Mouse (Mus musculus): Measurements from ENCODE around the gene Man2b1. TPM values are rescaled to one million over a fixed set of nuclear protein-coding genes. Genes with fewer than 3 reads are reported as not detected.
"Not testable (repeated sequence)": the region's sequence is repeated elsewhere in the genome, so short reads cannot be mapped to it uniquely, and the experiment has no call there.

Man2b1 gene
- total RNA-seq, 2 experiments from 2014 or later: 36.6 to 38.2 TPM

DNA sequence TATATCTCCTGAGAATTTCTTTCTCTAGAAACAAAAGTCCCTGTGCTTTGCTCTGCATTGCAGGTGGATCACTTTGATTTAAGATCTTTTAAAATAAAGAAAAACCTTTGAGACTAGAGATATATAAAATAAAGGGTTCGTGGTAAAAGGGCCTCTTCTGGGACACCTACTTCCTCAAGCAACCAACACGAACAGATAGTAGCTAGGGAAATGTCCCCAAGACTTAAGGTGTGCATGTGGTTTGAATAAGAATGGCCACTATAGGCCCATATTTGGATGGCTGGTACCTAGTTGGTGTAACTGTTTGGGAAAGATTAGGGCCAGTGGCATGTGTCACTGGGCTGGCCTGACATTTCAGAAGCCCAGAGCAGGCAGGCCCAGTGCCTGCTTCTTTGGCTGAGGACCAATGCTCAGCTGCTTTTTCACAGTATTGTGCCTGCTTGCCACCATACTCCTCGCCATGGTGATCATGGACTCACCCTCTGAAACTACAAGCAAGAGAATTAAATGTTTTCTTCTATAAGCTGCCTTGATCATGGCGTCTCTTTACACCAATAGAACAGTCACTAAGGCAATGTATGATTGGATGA, 17.1 kb downstream of the Man2b1 start:
- no peak for DNase-seq (ENCODE audit: low spot score in 2 of 2)
- intact Hi-C loops (cut with DNase I): no loop called here

DNA sequence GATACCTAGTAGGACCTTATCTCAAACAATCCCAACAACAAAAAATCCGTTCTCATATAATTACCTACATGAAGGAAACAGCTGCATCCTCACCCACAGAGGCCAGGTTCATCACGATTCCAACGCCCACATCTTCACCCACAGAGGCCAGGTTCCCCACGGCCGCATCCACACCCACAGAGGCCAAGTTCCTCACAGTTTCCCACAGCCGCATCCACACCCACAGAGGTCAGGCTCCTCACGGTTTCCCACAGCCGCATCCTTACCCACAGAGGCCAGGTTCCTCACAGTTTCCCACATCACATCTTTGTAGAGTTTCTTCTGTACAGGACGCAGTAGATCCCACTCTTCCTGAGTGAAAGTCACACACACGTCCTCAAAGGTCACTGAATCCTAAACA, 30.2 kb downstream of the Man2b1 start:
- intact Hi-C loops (cut with DNase I): no loop called here
- DNase-seq (ENCODE audit: low spot score in 2 of 2): no peak

DNA sequence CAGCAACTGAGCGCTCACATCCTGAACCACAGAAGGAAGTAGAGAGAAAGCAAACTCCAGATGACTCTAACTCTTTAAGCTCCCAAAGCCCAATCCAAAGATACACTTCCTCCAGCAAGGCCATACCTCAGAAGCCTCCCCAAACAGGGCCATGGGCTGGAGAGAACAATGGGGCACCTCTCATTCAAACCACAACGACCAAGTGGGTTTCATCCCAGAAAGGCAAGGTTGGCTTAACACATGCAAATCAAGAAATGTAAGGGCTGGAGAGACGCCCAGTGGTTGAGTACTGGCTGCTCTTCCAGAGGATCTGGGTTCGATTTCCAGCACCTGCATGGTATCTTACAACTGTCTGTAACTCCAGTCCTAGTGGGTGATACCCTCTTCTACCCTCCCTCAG, 32.4 kb downstream of the Man2b1 start:
- intact Hi-C loops (cut with DNase I): loop anchor here (5.0 kb wide), 1 partner anchor 33 kb away; the partner anchor contains the start of genes Man2b1, Wdr83 and Wdr83os
- no peak for DNase-seq (ENCODE audit: low spot score in 2 of 2)

DNA sequence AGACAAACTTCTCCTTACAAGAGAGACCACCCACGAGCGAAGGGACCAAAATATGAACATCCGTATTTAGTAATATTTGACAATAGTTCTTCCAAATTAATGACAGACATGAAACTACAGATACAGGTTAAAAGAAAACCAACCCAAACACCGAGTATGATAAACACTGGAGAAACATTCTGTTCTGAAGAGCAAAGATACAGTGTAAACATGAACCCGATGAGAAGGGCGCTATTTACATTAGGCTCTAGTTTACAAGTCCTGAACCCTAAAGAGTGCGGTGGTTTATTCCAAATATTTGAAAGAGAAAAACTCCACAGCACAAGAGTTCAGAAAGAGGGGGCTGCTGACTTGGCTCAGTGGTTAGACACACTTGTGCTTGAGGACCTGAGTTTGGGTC, 33.9 kb downstream of the Man2b1 start:
- no peak for DNase-seq (ENCODE audit: low spot score in 2 of 2)
- intact Hi-C loops (cut with DNase I): loop anchor here (5.0 kb wide), 1 partner anchor 35 kb away; the partner anchor contains the start of genes Man2b1, Wdr83 and Wdr83os

DNA sequence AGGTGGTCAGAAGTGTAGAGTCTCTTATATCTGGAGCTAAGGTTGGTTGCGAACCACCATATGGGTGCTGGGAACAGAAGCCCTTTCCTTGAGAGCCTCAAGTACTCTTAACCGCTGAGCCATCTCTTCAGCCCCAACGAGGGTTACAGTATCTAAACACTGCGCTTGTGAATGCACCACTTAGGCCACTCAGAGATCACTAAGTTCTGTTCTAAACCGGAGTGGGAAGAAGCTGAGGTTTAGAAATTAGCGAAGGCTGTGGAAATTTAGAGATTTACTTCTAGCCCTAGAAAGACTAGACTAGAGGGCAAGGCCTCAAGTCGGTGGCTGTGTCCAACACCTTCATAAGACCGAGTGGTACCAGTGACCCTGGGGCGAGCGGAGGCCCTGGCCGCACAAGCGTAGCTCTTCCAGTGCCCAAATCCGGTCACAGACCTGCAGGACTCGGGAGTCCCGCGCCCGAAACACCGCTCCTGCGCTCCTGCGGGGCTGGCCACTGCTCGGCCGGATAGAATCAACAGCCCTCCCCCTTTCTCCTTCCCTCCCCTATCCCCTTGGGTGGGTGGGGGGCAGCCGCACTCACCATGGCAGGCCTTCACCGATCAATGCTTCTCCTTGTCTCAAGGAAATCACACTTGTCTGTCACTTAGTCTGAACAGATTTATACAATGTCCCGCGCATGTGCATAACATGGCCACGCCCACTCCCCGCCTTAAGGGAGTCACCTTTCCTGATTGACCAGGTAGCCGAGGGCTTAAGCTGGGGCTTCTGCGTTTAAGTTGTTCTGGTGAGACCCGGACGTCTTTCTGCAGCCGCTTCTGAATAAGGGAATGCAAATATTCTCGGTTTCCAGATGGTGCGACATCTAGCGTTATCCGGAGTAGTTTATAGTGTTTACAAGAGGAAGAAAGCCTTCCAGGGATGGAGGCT, 36.2 kb downstream of the Man2b1 start:
- peak; percentile 81 to 83 for DNase-seq (ENCODE audit: low spot score in 2 of 2)
- intact Hi-C loops (cut with DNase I): loop anchor here (5.0 kb wide), 1 partner anchor 37 kb away; the partner anchor contains the start of genes Man2b1, Wdr83 and Wdr83os

DNA sequence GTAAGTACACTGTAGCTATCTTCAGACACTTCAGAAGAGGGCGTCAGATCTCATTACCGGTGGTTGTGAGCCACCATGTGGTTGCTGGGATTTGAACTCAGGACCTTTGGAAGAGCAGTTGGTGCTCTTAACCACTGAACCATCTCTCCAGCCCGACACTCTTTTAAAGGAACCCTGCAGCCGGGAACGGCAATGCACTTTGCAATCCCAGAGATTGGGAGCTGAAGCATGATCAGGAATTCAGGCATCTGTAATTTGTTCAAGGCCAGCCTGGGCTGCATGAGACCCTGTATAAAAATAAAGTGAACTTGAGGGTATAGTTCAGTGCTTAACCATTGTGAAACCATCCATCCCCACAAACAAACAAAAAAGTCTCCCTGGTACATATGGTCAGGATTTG, 37.2 kb downstream of the Man2b1 start:
- intact Hi-C loops (cut with DNase I); DNase-seq (ENCODE audit: low spot score in 2 of 2): not testable (repeated sequence)

DNA sequence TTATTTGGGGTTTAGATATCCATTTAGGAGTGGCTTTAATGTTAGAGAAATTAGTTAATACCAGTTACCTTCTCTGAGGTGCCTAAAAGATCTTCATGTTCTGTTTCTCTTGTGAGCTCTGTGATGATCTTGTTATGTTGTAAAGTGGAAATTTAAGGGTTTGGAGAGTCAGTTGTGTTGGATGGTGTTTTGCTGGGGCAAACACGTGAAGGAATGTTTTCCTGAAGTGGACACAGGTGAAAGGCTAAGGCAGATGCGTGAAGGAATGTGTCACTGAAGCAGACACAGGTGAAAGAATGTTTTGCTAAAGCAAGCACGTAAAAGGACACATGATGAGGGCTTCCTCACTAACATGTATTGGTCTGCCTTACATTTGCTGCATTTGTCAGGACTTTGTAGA, 39.9 kb downstream of the Man2b1 start, which contains the start of gene Zfp791:
Zfp791 (minus strand) TSS at position 101 of the 400 bp plus-strand sequence.
- DNase-seq (ENCODE audit: low spot score in 2 of 2): no peak
- intact Hi-C loops (cut with DNase I): no loop called here

DNA sequence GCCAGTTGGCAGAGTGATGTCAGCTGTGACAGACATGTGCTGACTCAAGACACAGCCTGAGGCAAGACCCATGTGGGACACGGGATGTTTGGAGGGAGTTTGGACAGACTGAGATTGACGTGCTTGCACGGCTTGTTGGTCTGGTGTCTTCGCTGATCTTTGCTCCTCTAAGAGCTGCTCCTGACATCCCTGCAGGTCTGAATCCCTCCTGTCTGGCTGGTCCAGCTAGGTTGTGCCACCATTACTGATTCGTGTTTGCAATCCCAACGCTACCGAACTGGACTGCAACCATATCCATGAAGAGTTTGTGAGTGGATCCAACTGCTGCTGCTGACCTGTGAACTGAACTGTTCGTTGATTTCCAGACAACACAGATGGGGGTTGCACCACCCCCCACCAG, 40.6 kb downstream of the Man2b1 start:
- DNase-seq (ENCODE audit: low spot score in 2 of 2): no peak
- intact Hi-C loops (cut with DNase I): no loop called here

DNA sequence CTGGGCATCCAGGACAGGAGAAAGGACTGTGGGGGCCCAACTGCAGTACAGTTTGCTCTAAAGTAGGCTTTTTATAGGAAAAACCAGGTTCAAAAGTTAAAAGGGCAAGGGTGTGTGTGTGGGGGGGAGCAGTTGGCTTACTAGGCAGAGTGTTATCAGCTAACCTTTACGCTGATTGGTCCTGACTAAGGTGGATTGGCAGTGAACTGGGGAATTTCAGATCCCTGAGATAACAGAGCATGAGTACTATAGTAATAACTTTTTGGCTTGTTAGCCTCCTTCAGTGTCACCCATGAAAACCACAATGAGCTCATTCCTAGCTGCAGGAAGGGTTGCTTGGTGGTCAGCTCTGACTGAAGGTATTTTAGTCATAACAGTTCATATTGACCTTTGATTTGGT, 49.3 kb downstream of the Man2b1 start:
- intact Hi-C loops (cut with DNase I): no loop called here
- no peak for DNase-seq (ENCODE audit: low spot score in 2 of 2)

DNA sequence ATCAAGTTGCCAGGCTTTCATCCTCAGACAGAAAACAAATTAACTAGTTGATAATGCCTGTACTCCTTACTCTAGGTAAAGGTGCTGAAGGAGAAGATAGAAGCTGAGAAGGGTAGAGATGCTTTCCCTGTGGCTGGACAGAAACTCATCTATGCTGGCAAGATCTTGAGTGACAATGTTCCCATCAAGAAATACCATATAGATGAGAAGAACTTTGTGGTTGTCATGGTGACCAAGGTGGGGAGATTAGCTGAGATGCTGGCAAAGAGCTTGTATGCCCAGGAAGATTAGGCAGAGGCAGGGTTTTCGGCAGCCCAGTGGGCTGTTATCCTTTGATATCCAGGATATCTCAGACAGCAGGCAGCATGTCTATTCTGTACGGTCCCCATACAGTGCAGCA, 52.6 kb downstream of the Man2b1 start:
- intact Hi-C loops (cut with DNase I); DNase-seq (ENCODE audit: low spot score in 2 of 2): not testable (repeated sequence)

DNA sequence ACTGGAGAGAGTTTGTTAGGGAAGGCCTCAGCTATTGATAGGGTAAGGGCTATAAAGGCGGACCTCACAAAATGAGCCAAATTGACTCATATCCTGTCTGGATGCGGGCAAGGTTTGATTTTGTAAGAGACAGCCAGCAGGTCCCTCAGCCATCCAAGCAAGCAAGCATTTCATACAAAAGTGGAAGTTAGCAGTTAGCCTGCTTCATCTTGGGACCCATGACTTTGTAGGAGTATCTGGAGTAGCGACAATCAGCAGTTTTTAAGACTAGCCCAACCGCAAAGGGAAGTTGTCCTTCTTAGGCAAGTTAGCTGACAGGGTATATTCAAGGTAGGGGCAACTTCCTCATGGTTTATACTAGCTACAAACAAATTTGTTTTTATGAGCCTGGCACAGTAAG, 59.4 kb downstream of the Man2b1 start:
- no peak for DNase-seq (ENCODE audit: low spot score in 2 of 2)
- intact Hi-C loops (cut with DNase I): no loop called here

Small RNA genes lying within 50 kb of the gene (microRNA-seq; reads per million reads assigned to microRNA genes)
- gene Gm23388 (not detected), gene Mir7070 (3.6 reads per million, percentile 9 among the genes with 10 or more reads in this experiment)

Other genes with a start within 250 kb of the Man2b1 start
- 10 to 100 TPM; 77.9 to 78.8 TPM for gene Rad23a, start 242.6 kb upstream of the Man2b1 start, total RNA-seq (2021)
- 100 to 1,000 TPM; 435 to 511 TPM for gene Calr, start 236.3 kb upstream of the Man2b1 start, total RNA-seq (2021)
- 10 to 100 TPM; 46.2 to 47.8 TPM for gene Farsa, start 226.3 kb upstream of the Man2b1 start, total RNA-seq (2021)
- 1 to 10 TPM; 8.3 TPM for gene Syce2, start 211.2 kb upstream of the Man2b1 start, total RNA-seq (2021)
- gene Gcdh, start 189.3 kb upstream of the Man2b1 start, total RNA-seq (2021): 10 to 100 TPM; 29.6 to 42.4 TPM
- not detected for gene Klf1, start 181.3 kb upstream of the Man2b1 start, total RNA-seq (2021)
- 1 to 10 TPM; 3.1 to 4.1 TPM for gene Dnase2a, start 174.7 kb upstream of the Man2b1 start, total RNA-seq (2021)
- gene Mast1, start 145.9 kb upstream of the Man2b1 start, total RNA-seq (2021): 10 to 100 TPM; 85.9 to 94.2 TPM
- gene Rtbdn, start 136.3 kb upstream of the Man2b1 start, total RNA-seq (2021): 1 to 10 TPM in 1 of 2 experiments, under 1 TPM in 1; 0.84 to 1.7 TPM
- gene Gm49661, start 113.8 kb upstream of the Man2b1 start, total RNA-seq (2021): 1 to 10 TPM in 1 of 2 experiments, not detected in 1; 1.6 TPM
- 100 to 1,000 TPM; 324 to 340 TPM for gene Prdx2, start 113.7 kb upstream of the Man2b1 start, total RNA-seq (2021)
- 10 to 100 TPM; 41.2 to 55.4 TPM for gene Rnaseh2a, start 113.5 kb upstream of the Man2b1 start, total RNA-seq (2021)
- gene Junb, start 104.6 kb upstream of the Man2b1 start, total RNA-seq (2021): 100 to 1,000 TPM in 1 of 2 experiments, 10 to 100 TPM in 1; 43.2 to 133 TPM
- gene Hook2, start 92.7 kb upstream of the Man2b1 start, total RNA-seq (2021): 10 to 100 TPM in 1 of 2 experiments, 1 to 10 TPM in 1; 8.2 to 10.0 TPM
- gene Best2, start 68.7 kb upstream of the Man2b1 start, total RNA-seq (2021): not detected
- 100 to 1,000 TPM; 119 to 143 TPM for gene Asna1, start 58.0 kb upstream of the Man2b1 start, total RNA-seq (2021)
- gene Trir, start 56.4 kb upstream of the Man2b1 start, total RNA-seq (2021): 100 to 1,000 TPM; 124 to 132 TPM
- 100 to 1,000 TPM; 160 to 169 TPM for gene Tnpo2, start 46.4 kb upstream of the Man2b1 start, total RNA-seq (2021)
- 10 to 100 TPM; 21.7 to 22.8 TPM for gene Fbxw9, start 23.2 kb upstream of the Man2b1 start, total RNA-seq (2021)
- gene Gm5741, start 15.3 kb upstream of the Man2b1 start, total RNA-seq (2021): not detected
- gene Dhps, start 11.5 kb upstream of the Man2b1 start, total RNA-seq (2021): 10 to 100 TPM; 64.4 to 68.5 TPM
- 10 to 100 TPM; 48.2 to 54.8 TPM for gene Wdr83os, start 2.5 kb upstream of the Man2b1 start, total RNA-seq (2021)
- 10 to 100 TPM; 26.0 to 28.9 TPM for gene Wdr83, start 2.0 kb upstream of the Man2b1 start, total RNA-seq (2021)
- gene Zfp791, start 39.8 kb downstream of the Man2b1 start, total RNA-seq (2021): 1 to 10 TPM; 6.7 to 8.7 TPM
- not detected for gene Cks1brt, start 68.7 kb downstream of the Man2b1 start, total RNA-seq (2021)
- not detected for gene Olfr371, start 142.7 kb downstream of the Man2b1 start, total RNA-seq (2021)
- gene Orc6, start 216.4 kb downstream of the Man2b1 start, total RNA-seq (2021): 10 to 100 TPM; 27.8 to 30.3 TPM
- 100 to 1,000 TPM; 123 to 125 TPM for gene Vps35, start 216.5 kb downstream of the Man2b1 start, total RNA-seq (2021)